Mouse (Mus musculus) lung, embryonic 14.5 days (tissue): ENCODE measurements around the gene Pdxk. TPM values are rescaled to one million over a fixed set of nuclear protein-coding genes. Genes with fewer than 3 reads are reported as not detected.
A peak's percentile ranks its signal among the peaks of the same experiment; 100 is the strongest.

Source experiments
- ATAC-seq: fragments of 200-750 bp; cut with Nextera tagmentation; 2 replicates; pipeline ENCODE4 v1.8.0; 2017; ENCODE audit warnings: mild to moderate bottlenecking, moderate TSS enrichment, moderate library complexity; ENCODE audit not compliant: insufficient read depth
- DNase-seq: peaks from one replicate; pipeline ENCODE4 v3.0.0-alpha.2; 2015
- H3K27ac ChIP-seq: fragments of 300-500 bp; sonication (generic); 2 replicates; pipeline ENCODE4 v1.5.1; 2014; ENCODE audit warnings: low read depth, mild to moderate bottlenecking, moderate library complexity
- H3K27me3 ChIP-seq: fragments of 300-500 bp; sonication (generic); 2 replicates; pipeline ENCODE4 v1.6.1; 2014; ENCODE audit warnings: low read length, control low read depth; ENCODE audit not compliant: insufficient read depth
- H3K36me3 ChIP-seq: fragments of 300-500 bp; sonication (generic); 2 replicates; pipeline ENCODE4 v1.6.1; 2014; ENCODE audit warnings: control low read depth; ENCODE audit not compliant: insufficient read depth
- H3K4me1 ChIP-seq: fragments of 300-500 bp; sonication (generic); 2 replicates; pipeline ENCODE4 v1.6.1; 2014; ENCODE audit warnings: antibody characterized with exemption, control low read depth; ENCODE audit not compliant: insufficient read depth
- H3K4me2 ChIP-seq: fragments of 300-500 bp; sonication (generic); 2 replicates; pipeline ENCODE4 v1.6.1; 2014; ENCODE audit warnings: mild to moderate bottlenecking
- H3K4me3 ChIP-seq: fragments of 300-500 bp; sonication (generic); 2 replicates; pipeline ENCODE4 v1.5.1; 2014; ENCODE audit warnings: low read depth, low read length
- H3K9ac ChIP-seq: fragments of 300-500 bp; sonication (generic); 2 replicates; pipeline ENCODE4 v1.6.1; 2014
- H3K9me3 ChIP-seq: fragments of 300-500 bp; sonication (generic); 2 replicates; pipeline ENCODE4 v1.6.1; 2016; ENCODE audit warnings: low read depth, low read length, control low read depth
- CTCF ChIP-seq: IDR thresholded peaks from 2 replicates; pipeline ENCODE4 v1.5.1; 2016; ENCODE audit warnings: antibody characterized with exemption, low read depth
- WGBS: fragments of 180-500 bp; shearing (Covaris S2); extraction: QIAGEN DNeasy Blood & Tissue Kit; methylation state at CpG from one replicate; pipeline ENCODE4 v1.1.7; 2014; 5-methylcytosine and 5-hydroxymethylcytosine counted together
- polyA plus RNA-seq: library from polyadenylated mRNA; unstranded; fragments of >200 nt; fragmentation: Nextera tagmentation; extraction: Ambion mirVana; gene quantifications from 2 replicates; pipeline ENCODE4 v1.2.1, GENCODE M21; 2014

The Pdxk gene
- polyA plus RNA-seq, 1 experiment from 2014 or later: 6.9 TPM

DNA sequence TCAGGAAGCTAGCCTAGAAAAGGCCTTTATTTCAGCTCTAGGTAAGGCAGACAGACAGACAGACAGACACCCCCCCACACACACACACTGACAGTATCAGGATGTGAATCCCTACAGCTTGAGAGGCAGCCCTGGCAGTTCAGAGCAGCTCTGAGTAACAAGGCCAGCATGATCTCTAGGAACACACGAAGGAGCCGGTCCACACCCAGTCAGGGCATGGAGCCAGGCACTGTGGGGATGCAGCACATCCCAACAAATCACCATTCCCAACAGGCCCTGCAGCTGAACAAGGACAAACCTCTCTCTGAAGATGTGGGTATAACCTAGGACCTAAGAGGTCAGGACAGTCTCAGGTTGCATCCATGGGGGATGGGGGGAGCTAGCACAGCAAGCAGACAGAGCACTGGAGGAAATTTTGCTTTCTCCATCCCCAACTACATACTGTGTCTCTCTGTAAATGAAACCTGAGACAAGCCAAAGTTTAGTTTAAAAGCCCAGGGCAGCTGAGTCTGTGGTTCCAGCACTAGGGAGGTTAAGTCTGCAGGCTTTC is 3.1 kb upstream of the Pdxk start:
- H3K4me2 ChIP-seq: no peak overlapping the region
- H3K27ac ChIP-seq: no peak overlapping the region
- no peaks in the 10 kb centered on the region for H3K36me3 ChIP-seq
- no peak overlapping the region for H3K9ac ChIP-seq
- no peaks in the 10 kb centered on the region for H3K27me3 ChIP-seq
- no peak for TF ChIP-seq CTCF
- H3K4me1 ChIP-seq: peaks cover 8% of the 10 kb centered on the region; the same call in 1 of the 2 replicates
- H3K9me3 ChIP-seq: no peaks in the 10 kb centered on the region
- ATAC-seq (no peak), DNase-seq (no peak)
- WGBS: 38% methylated on average over 2 of the region's 2 CpGs
- no peak overlapping the region for H3K4me3 ChIP-seq

DNA sequence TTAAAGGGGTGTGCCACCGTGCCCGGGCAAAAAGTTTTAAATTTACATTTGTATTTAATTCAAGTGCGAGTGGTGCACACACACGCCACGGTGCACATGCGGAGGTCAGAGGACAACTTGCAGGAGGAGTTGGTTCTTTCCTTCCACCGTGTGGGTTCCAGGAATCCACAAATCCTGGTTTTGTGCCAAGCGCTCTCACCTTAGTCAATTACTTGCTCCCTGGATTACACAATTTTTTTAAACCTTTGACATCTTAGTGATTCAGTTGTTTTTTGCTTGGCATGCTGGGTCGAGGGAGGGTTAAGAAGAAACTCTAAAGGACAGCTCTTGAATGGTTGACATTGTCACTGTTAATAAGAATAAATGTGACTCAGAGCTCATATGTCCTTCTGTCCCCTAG is 1.9 kb upstream of the Pdxk start:
- no peak for DNase-seq
- WGBS: 77% methylated on average over 9 of the region's 9 CpGs
- Histone ChIP-seq H3K9ac (no peak overlapping the region), H3K36me3 (no peaks in the 10 kb centered on the region), H3K27ac (no peak overlapping the region), H3K9me3 (no peaks in the 10 kb centered on the region), H3K4me3 (no peak overlapping the region), H3K4me1 (peaks cover 8% of the 10 kb centered on the region; the same call in 1 of the 2 replicates), H3K27me3 (no peaks in the 10 kb centered on the region), H3K4me2 (no peak overlapping the region)
- ATAC-seq: no peak
- no peak for TF ChIP-seq CTCF

DNA sequence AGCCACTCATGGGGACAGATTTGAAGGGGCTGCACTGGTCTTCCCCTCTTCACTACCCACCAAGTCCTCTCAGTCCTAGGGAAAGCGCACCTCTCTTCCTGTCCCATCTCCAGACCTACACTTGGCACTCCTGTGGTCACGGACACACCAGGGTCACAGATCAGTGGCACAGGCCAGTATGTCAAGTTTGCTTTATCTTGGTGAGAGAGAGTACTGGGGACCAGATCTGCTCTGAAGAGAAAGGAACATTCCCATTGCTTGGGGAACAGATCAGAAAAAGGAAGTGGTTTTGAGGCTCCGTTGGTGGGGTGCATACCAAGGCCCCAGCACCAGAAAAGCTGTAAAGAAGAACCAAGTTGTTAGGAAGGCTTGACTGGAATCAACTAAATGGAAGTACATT is 697 bp upstream of the Pdxk start:
- H3K4me2 ChIP-seq: peak overlapping the region; percentile 99
- no peak overlapping the region for H3K9ac ChIP-seq
- no peaks in the 10 kb centered on the region for H3K27me3 ChIP-seq
- no peaks in the 10 kb centered on the region for H3K36me3 ChIP-seq
- no peak overlapping the region for H3K4me3 ChIP-seq
- H3K27ac ChIP-seq: no peak overlapping the region
- no peak for TF ChIP-seq CTCF
- no peaks in the 10 kb centered on the region for H3K9me3 ChIP-seq
- DNase-seq (no peak), ATAC-seq (no peak)
- peaks cover 8% of the 10 kb centered on the region; the same call in 1 of the 2 replicates for H3K4me1 ChIP-seq
- WGBS: 73% methylated on average over 3 of the region's 3 CpGs

DNA sequence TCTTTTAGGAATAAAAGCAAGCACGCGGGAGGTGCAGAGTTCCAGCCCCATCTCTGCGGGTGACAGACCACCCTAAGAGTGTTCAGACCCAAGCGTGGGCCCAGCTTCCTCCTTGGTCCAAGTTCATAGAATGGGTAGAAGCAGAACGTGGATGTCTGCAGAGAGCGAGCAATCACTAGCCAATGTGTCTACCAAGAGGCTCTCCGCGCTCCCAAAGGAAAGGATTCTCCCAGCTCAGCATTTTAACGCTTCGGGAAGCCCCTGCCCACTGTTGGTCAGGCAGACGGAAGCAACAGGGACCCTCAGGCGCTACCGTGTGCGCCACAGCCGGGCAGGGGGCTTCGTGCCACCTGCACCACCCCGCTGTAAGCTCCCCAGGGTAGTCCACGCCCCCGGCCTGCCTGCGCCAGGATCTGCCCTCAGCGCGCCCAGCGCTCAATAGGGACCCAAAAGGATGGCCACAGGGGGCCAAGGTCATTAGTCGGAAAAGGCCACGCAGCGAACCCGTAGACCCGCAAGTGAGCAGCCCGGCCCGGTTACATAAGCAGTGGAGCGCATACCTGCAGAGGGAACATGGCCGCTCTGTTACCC is 479 bp downstream of the Pdxk start:
- 2% methylated on average over 32 of the region's 32 CpGs for WGBS
- Histone ChIP-seq H3K4me3 (peak overlapping the region; percentile 68), H3K27ac (no peak overlapping the region), H3K36me3 (no peaks in the 10 kb centered on the region), H3K9ac (peak overlapping the region; percentile 65), H3K4me2 (peak overlapping the region; percentile 99), H3K27me3 (no peaks in the 10 kb centered on the region), H3K9me3 (no peaks in the 10 kb centered on the region), H3K4me1 (peaks cover 8% of the 10 kb centered on the region; the same call in 1 of the 2 replicates)
- peak; percentile 38; the same call in 1 of the 2 replicates for ATAC-seq
- TF ChIP-seq CTCF: no peak
- DNase-seq: no peak

DNA sequence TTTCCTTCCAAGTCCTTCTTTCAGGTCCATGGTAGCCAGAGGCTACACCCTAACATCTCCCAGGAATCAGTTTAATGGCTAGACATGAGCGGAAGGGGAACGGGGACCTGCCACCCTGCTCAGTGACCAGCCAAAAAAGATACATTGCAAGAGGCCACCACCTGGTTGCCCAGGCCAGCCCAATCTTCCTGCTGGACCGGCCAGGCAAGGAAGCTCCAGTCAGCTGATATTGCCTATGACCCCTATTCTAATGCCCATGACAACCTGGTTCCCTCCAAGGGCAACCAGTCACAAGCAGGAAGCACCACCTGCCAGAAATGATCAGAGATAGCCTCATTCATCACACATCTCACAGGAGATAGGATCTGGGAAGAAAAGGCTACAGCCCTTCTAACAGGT is 1.0 kb downstream of the Pdxk start:
- Histone ChIP-seq H3K9me3 (no peaks in the 10 kb centered on the region), H3K27me3 (no peaks in the 10 kb centered on the region), H3K27ac (no peak overlapping the region), H3K9ac (0 out of 2 replicates have a peak overlapping the region, but pooled peaks have one; percentile 65), H3K4me2 (peak overlapping the region; percentile 99), H3K4me1 (peaks cover 8% of the 10 kb centered on the region; the same call in 1 of the 2 replicates), H3K36me3 (no peaks in the 10 kb centered on the region), H3K4me3 (peak overlapping the region; percentile 68)
- WGBS: 67% methylated on average over 3 of the region's 3 CpGs
- no peak for DNase-seq
- TF ChIP-seq CTCF: no peak
- no peak for ATAC-seq

DNA sequence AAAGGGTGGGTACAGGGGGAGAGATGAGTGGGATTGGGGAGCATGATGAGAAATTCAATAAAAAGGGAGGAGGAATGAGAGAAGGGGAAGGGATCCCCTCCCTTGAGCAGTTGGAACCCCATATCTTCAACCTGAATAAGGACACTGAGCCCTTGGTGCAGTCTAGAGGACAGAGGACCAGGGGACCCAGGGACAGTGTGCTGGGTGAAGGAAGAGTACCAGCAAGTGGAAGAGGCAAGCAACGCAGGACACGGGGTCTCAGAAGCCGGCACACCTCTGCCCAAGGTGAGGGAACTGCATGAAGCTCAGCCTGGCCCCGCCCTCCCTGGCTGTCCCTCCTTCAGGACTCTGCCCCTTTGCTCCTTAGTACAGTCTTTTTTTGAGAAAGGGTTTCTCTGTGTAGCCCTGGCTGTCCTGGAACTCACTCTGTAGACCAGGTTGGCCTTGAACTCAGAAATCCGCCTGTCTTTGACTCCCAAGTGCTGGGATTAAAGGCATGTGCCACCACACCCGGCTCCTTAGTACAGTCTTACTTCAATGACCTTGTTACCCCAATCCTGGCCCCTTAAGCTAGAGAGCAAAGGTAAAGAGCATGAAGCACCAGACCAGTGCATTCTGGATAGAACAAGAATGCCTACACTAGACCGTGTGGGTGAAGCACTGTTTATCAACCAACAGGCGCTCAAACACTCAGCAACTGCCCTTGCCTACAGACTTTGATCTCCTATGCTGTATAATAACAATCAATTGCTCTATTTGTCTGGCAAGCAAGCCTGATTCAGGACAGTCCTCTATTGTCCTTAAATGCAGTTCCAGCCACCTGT is 1.6 kb downstream of the Pdxk start:
- TF ChIP-seq CTCF: no peak
- Histone ChIP-seq H3K27me3 (no peaks in the 10 kb centered on the region), H3K4me2 (peak overlapping the region; percentile 99; the same call in 1 of the 2 replicates), H3K4me3 (no peak overlapping the region), H3K27ac (no peak overlapping the region), H3K9me3 (no peaks in the 10 kb centered on the region), H3K9ac (no peak overlapping the region), H3K4me1 (peaks cover 8% of the 10 kb centered on the region; the same call in 1 of the 2 replicates), H3K36me3 (no peaks in the 10 kb centered on the region)
- no peak for ATAC-seq
- no peak for DNase-seq
- WGBS: 68% methylated on average over 8 of the region's 8 CpGs

DNA sequence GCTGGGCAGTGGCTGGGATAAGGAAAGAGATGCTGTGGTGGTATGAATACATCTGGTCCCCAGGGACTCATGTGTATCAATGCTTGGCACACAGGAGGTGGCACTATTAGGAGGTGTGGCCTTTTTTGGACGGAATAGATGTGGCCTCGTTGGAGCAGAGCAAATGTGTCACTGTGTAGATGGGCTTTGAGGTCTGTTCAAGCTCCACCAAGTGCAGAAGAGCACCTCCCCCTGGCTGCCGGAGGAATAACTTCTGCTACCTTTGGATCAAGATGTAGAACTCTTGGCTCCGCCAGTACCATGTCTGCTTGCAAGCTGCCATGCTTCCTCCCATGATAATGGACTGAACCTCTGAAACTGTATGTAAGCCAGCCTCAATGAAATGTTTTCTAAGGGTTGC is 3.0 kb downstream of the Pdxk start:
- Histone ChIP-seq H3K4me3 (no peak overlapping the region), H3K9ac (no peak overlapping the region), H3K27ac (no peak overlapping the region), H3K4me1 (peaks cover 14% of the 10 kb centered on the region), H3K9me3 (no peaks in the 10 kb centered on the region), H3K36me3 (no peaks in the 10 kb centered on the region), H3K27me3 (no peaks in the 10 kb centered on the region), H3K4me2 (no peak overlapping the region)
- no peak for DNase-seq
- ATAC-seq: no peak
- WGBS: 73% methylated on average over 4 of the region's 4 CpGs
- TF ChIP-seq CTCF: peak; percentile 36
